Mouse (Mus musculus) intestine, postnatal 0 days (tissue): ENCODE measurements at regions not wholly inside any gene's neighbourhood (a gene's known extent, or its start where the extent isn't known, plus 50 kb on each side); places are given as distances from the start of the nearest gene placed in this dataset.

Experiments
- ATAC-seq: fragments of 200-750 bp; cut with Nextera tagmentation; 2 replicates; pipeline ENCODE4 v1.8.0; 2017; ENCODE audit warnings: mild to moderate bottlenecking, moderate TSS enrichment, moderate library complexity
- H3K27ac ChIP-seq: fragments of 300-500 bp; sonication (generic); 2 replicates; pipeline ENCODE4 v1.5.1; 2014; ENCODE audit warnings: mild to moderate bottlenecking, low read depth, low read length, moderate library complexity
- H3K27me3 ChIP-seq: fragments of 300-500 bp; sonication (generic); replicated peaks from 2 replicates; pipeline ENCODE4 v1.6.1; 2014; ENCODE audit warnings: low read length, mixed read lengths; ENCODE audit not compliant: control insufficient read depth, insufficient read depth
- H3K36me3 ChIP-seq: fragments of 300-500 bp; sonication (generic); 2 replicates; pipeline ENCODE4 v1.6.1; 2014; ENCODE audit warnings: mild to moderate bottlenecking, moderate library complexity; ENCODE audit not compliant: control insufficient read depth, insufficient read depth
- H3K4me1 ChIP-seq: fragments of 300-500 bp; sonication (generic); replicated peaks from 2 replicates; pipeline ENCODE4 v1.6.1; 2014; ENCODE audit warnings: antibody characterized with exemption, low read length, mixed read lengths; ENCODE audit not compliant: control insufficient read depth, insufficient read depth
- H3K4me2 ChIP-seq: fragments of 300-500 bp; sonication (generic); replicated peaks from 2 replicates; pipeline ENCODE4 v1.6.1; 2014; ENCODE audit warnings: low read depth, mild to moderate bottlenecking, moderate library complexity
- H3K4me3 ChIP-seq: fragments of 300-500 bp; sonication (generic); 2 replicates; pipeline ENCODE4 v1.5.1; 2014; ENCODE audit warnings: low read depth, low read length
- H3K9ac ChIP-seq: fragments of 300-500 bp; sonication (generic); 2 replicates; pipeline ENCODE4 v1.6.1; 2014; ENCODE audit warnings: mild to moderate bottlenecking, low read depth, low read length
- H3K9me3 ChIP-seq: fragments of 300-500 bp; sonication (generic); 2 replicates; pipeline ENCODE4 v1.6.1; 2016; ENCODE audit warnings: mixed run types; ENCODE audit not compliant: control insufficient read depth
- CTCF ChIP-seq: sonication (generic); IDR thresholded peaks from 2 replicates; pipeline ENCODE4 v1.5.1; 2016; ENCODE audit warnings: low read depth, mild to moderate bottlenecking, control low read depth, antibody characterized with exemption, moderate library complexity
- WGBS: fragments of 180-500 bp; shearing (Covaris S2); extraction: QIAGEN DNeasy Blood & Tissue Kit; methylation state at CpG from one replicate; pipeline ENCODE4 v1.1.7; 2014; 5-methylcytosine and 5-hydroxymethylcytosine counted together

GRCm38 (mm10) chr6:140297561-140297960 lies 126.3 kb upstream of the Plekha5 start:
- Histone ChIP-seq H3K4me3 (no peak overlapping the region), H3K4me1 (no peaks in the 10 kb centered on the region), H3K36me3 (no peaks in the 10 kb centered on the region), H3K27ac (no peak overlapping the region), H3K9ac (no peak overlapping the region), H3K4me2 (no peak overlapping the region), H3K9me3 (no peaks in the 10 kb centered on the region), H3K27me3 (no peaks in the 10 kb centered on the region)
- WGBS, result 83% methylated on average over 6 of the region's 6 CpGs
- TF ChIP-seq CTCF, result no peak
- no peak for ATAC-seq

- Histone ChIP-seq H3K27me3 (no peaks in the 10 kb centered on the region), H3K4me1 (no peaks in the 10 kb centered on the region), H3K9ac (no peak overlapping the region), H3K36me3 (no peaks in the 10 kb centered on the region), H3K4me3 (no peak overlapping the region), H3K4me2 (no peak overlapping the region), H3K9me3 (no peaks in the 10 kb centered on the region), H3K27ac (no peak overlapping the region)
- ATAC-seq, result no peak
- TF ChIP-seq CTCF, result no peak
- 70% methylated on average over 13 of the region's 13 CpGs for WGBS
Observed at GRCm38 (mm10) chr6:140290109-140290508, 133.7 kb upstream of the Plekha5 start.

- Histone ChIP-seq H3K27me3 (no peaks in the 10 kb centered on the region), H3K9me3 (no peaks in the 10 kb centered on the region), H3K9ac (no peak overlapping the region), H3K4me2 (no peak overlapping the region), H3K4me1 (no peaks in the 10 kb centered on the region), H3K4me3 (no peak overlapping the region), H3K27ac (no peak overlapping the region), H3K36me3 (no peaks in the 10 kb centered on the region)
- no peak for ATAC-seq
- TF ChIP-seq CTCF, result no peak
- 27% methylated on average over 8 of the region's 8 CpGs for WGBS
Observed at GRCm38 (mm10) chr6:140288799-140289198, 135.1 kb upstream of the Plekha5 start.

- H3K27me3 ChIP-seq, result no peaks in the 10 kb centered on the region
- H3K9me3 ChIP-seq, result no peaks in the 10 kb centered on the region
- no peak overlapping the region for H3K4me3 ChIP-seq
- no peaks in the 10 kb centered on the region for H3K4me1 ChIP-seq
- no peak overlapping the region for H3K4me2 ChIP-seq
- no peak overlapping the region for H3K9ac ChIP-seq
- H3K27ac ChIP-seq, result no peak overlapping the region
- no peak for TF ChIP-seq CTCF
- no peak for ATAC-seq
- H3K36me3 ChIP-seq, result no peaks in the 10 kb centered on the region
- WGBS, result 79% methylated on average over 7 of the region's 7 CpGs
Observed at GRCm38 (mm10) chr6:140282285-140282577, 141.6 kb upstream of the Plekha5 start.

- TF ChIP-seq CTCF, result no peak
Observed at GRCm38 (mm10) chr6:140281488-140282284, 142.2 kb upstream of the Plekha5 start.

GRCm38 (mm10) chr6:140280817-140281475 lies 142.9 kb upstream of the Plekha5 start:
- Histone ChIP-seq H3K36me3 (no peaks in the 10 kb centered on the region), H3K27me3 (no peaks in the 10 kb centered on the region), H3K4me1 (no peaks in the 10 kb centered on the region), H3K9ac (no peak overlapping the region), H3K4me2 (peak overlapping the region; percentile 45), H3K27ac (peak overlapping the region; percentile 82), H3K4me3 (no peak overlapping the region; the same call in 1 of the 2 replicates), H3K9me3 (no peaks in the 10 kb centered on the region)
- TF ChIP-seq CTCF, result no peak
- WGBS, result 10% methylated on average over 9 of the region's 9 CpGs
- peak; percentile 98 for ATAC-seq

More at GRCm38 (mm10) chr6:140281488-140282284, 142.2 kb upstream of the Plekha5 start:
- 54% methylated on average over 17 of the region's 17 CpGs for WGBS
- no peak overlapping the region for H3K9ac ChIP-seq
- no peaks in the 10 kb centered on the region for H3K4me1 ChIP-seq
- no peaks in the 10 kb centered on the region for H3K9me3 ChIP-seq
- no peak for ATAC-seq
- H3K27ac ChIP-seq, result peak overlapping the region; percentile 82
- H3K27me3 ChIP-seq, result no peaks in the 10 kb centered on the region
- peak overlapping the region; percentile 45 for H3K4me2 ChIP-seq
- no peak overlapping the region; the same call in 1 of the 2 replicates for H3K4me3 ChIP-seq
- H3K36me3 ChIP-seq, result no peaks in the 10 kb centered on the region
